Mouse (Mus musculus) neural tube, embryonic 12.5 days (tissue): ENCODE measurements around the gene Foxl1. TPM values are rescaled to one million over a fixed set of nuclear protein-coding genes. Genes with fewer than 3 reads are reported as not detected.

Experiments used
- ATAC-seq: fragments of 200-750 bp; cut with Nextera tagmentation; 2 replicates; pipeline ENCODE4 v1.8.0; 2017; ENCODE audit warnings: low read depth, mild to moderate bottlenecking, moderate TSS enrichment, moderate library complexity; ENCODE audit not compliant: low FRiP score
- H3K27ac ChIP-seq: fragments of 300-500 bp; sonication (generic); 2 replicates; pipeline ENCODE4 v1.5.1; 2016
- H3K27me3 ChIP-seq: fragments of 300-500 bp; sonication (generic); replicated peaks from 2 replicates; pipeline ENCODE4 v1.6.1; 2016; ENCODE audit warnings: mild to moderate bottlenecking
- H3K36me3 ChIP-seq: fragments of 300-500 bp; sonication (generic); 2 replicates; pipeline ENCODE4 v1.6.1; 2016; ENCODE audit warnings: mild to moderate bottlenecking
- H3K4me1 ChIP-seq: fragments of 300-500 bp; sonication (generic); 2 replicates; pipeline ENCODE4 v1.6.1; 2016
- H3K4me2 ChIP-seq: fragments of 300-500 bp; sonication (generic); replicated peaks from 2 replicates; pipeline ENCODE4 v1.6.1; 2016; ENCODE audit warnings: mild to moderate bottlenecking
- H3K4me3 ChIP-seq: fragments of 300-500 bp; sonication (generic); 2 replicates; pipeline ENCODE4 v1.5.1; 2016
- H3K9ac ChIP-seq: fragments of 300-500 bp; sonication (generic); 2 replicates; pipeline ENCODE4 v1.6.1; 2016; ENCODE audit warnings: mild to moderate bottlenecking
- H3K9me3 ChIP-seq: fragments of 300-500 bp; sonication (generic); 2 replicates; pipeline ENCODE4 v1.6.1; 2016; ENCODE audit warnings: mild to moderate bottlenecking
- WGBS: fragments of 180-500 bp; shearing (Covaris S2); methylation state at CpG from one replicate; pipeline ENCODE4 v1.1.7; 2016; 5-methylcytosine and 5-hydroxymethylcytosine counted together
- polyA plus RNA-seq: library from polyadenylated mRNA; unstranded; fragments of >200 nt; fragmentation: Nextera tagmentation; extraction: Ambion mirVana; gene quantifications from 2 replicates; pipeline ENCODE4 v1.2.1, GENCODE M21; 2016

Gene Foxl1
- 1.1 and 1.6 TPM in 2 replicates for polyA plus RNA-seq

- WGBS, result 1% methylated on average over 43 of the region's 43 CpGs
- Histone ChIP-seq H3K9me3 (0 out of 2 replicates have a peak, but pooled peaks cover 3% of the 10 kb centered on the region), H3K4me1 (peaks cover 17% of the 10 kb centered on the region), H3K9ac (peak within 1 kb of the TSS; percentile 26; the same call in 1 of the 2 replicates), H3K27ac (no peak within 1 kb of the TSS), H3K4me3 (peak within 1 kb of the TSS; percentile 8), H3K4me2 (peak within 1 kb of the TSS; percentile 46), H3K36me3 (no peaks in the 10 kb centered on the region), H3K27me3 (peaks cover 94% of the 10 kb centered on the region)
- ATAC-seq, result no peak
These were observed at the start of gene Foxl1 for GRCm38 (mm10) chr8:121127756-121128375. Foxl1 (plus strand) TSS chr8:121127940.

GRCm38 (mm10) chr8:121078721-121079120, 49.0 kb upstream of the Foxl1 start:
- no peak overlapping the region for H3K4me3 ChIP-seq
- 1% methylated on average over 14 of the region's 14 CpGs for WGBS
- no peaks in the 10 kb centered on the region for H3K36me3 ChIP-seq
- H3K9ac ChIP-seq, result no peak overlapping the region
- no peak overlapping the region for H3K4me2 ChIP-seq
- no peak for ATAC-seq
- peaks cover 13% of the 10 kb centered on the region for H3K4me1 ChIP-seq
- H3K9me3 ChIP-seq, result no peaks in the 10 kb centered on the region
- H3K27ac ChIP-seq, result no peak overlapping the region
- peaks cover 99% of the 10 kb centered on the region for H3K27me3 ChIP-seq

- H3K27ac ChIP-seq, result no peak overlapping the region
- H3K9ac ChIP-seq, result no peak overlapping the region
- no peak overlapping the region for H3K4me2 ChIP-seq
- ATAC-seq, result no peak
- peaks cover 99% of the 10 kb centered on the region for H3K27me3 ChIP-seq
- H3K4me1 ChIP-seq, result peaks cover 18% of the 10 kb centered on the region
- WGBS, result 1% methylated on average over 7 of the region's 7 CpGs
- H3K36me3 ChIP-seq, result no peaks in the 10 kb centered on the region
- H3K4me3 ChIP-seq, result no peak overlapping the region
- H3K9me3 ChIP-seq, result no peaks in the 10 kb centered on the region
These were observed 48.5 kb upstream of the Foxl1 start for GRCm38 (mm10) chr8:121079201-121079600.

- peaks cover 25% of the 10 kb centered on the region for H3K4me1 ChIP-seq
- H3K27me3 ChIP-seq, result peaks cover 99% of the 10 kb centered on the region
- no peak overlapping the region for H3K27ac ChIP-seq
- H3K9ac ChIP-seq, result no peak overlapping the region
- no peaks in the 10 kb centered on the region for H3K36me3 ChIP-seq
- no peak for ATAC-seq
- no peak overlapping the region for H3K4me2 ChIP-seq
- no peaks in the 10 kb centered on the region for H3K9me3 ChIP-seq
- H3K4me3 ChIP-seq, result no peak overlapping the region
- WGBS, result 3% methylated on average over 12 of the region's 12 CpGs
These were observed 47.8 kb upstream of the Foxl1 start for GRCm38 (mm10) chr8:121079944-121080343.

- no peaks in the 10 kb centered on the region for H3K36me3 ChIP-seq
- H3K27ac ChIP-seq, result no peak overlapping the region
- H3K9ac ChIP-seq, result no peak overlapping the region
- H3K27me3 ChIP-seq, result peaks cover 99% of the 10 kb centered on the region
- peaks cover 27% of the 10 kb centered on the region for H3K4me1 ChIP-seq
- WGBS, result under 1% methylated on average over 49 of the region's 49 CpGs
- no peaks in the 10 kb centered on the region for H3K9me3 ChIP-seq
- no peak overlapping the region for H3K4me3 ChIP-seq
- no peak for ATAC-seq
- no peak overlapping the region for H3K4me2 ChIP-seq
These were observed 47.2 kb upstream of the Foxl1 start for GRCm38 (mm10) chr8:121080361-121081090.

GRCm38 (mm10) chr8:121081398-121081797, 46.3 kb upstream of the Foxl1 start:
- peaks cover 27% of the 10 kb centered on the region for H3K4me1 ChIP-seq
- H3K9me3 ChIP-seq, result no peaks in the 10 kb centered on the region
- no peak overlapping the region for H3K4me2 ChIP-seq
- H3K9ac ChIP-seq, result no peak overlapping the region
- H3K4me3 ChIP-seq, result no peak overlapping the region
- ATAC-seq, result no peak
- H3K27ac ChIP-seq, result no peak overlapping the region
- H3K27me3 ChIP-seq, result peaks cover 99% of the 10 kb centered on the region
- WGBS, result 3% methylated on average over 7 of the region's 7 CpGs
- no peaks in the 10 kb centered on the region for H3K36me3 ChIP-seq

- Histone ChIP-seq H3K9ac (no peak overlapping the region), H3K27ac (no peak overlapping the region), H3K4me3 (0 out of 2 replicates have a peak overlapping the region, but pooled peaks have one; percentile 44), H3K9me3 (no peaks in the 10 kb centered on the region), H3K27me3 (peaks cover 99% of the 10 kb centered on the region), H3K4me1 (peaks cover 27% of the 10 kb centered on the region), H3K4me2 (peak overlapping the region; percentile 83), H3K36me3 (no peaks in the 10 kb centered on the region)
- WGBS, result under 1% methylated on average over 57 of the region's 57 CpGs
- ATAC-seq, result no peak
These were observed 45.3 kb upstream of the Foxl1 start for GRCm38 (mm10) chr8:121082218-121083092.

GRCm38 (mm10) chr8:121083093-121083935, 44.4 kb upstream of the Foxl1 start:
- H3K9ac ChIP-seq, result peak overlapping the region; percentile 38; the same call in 1 of the 2 replicates

GRCm38 (mm10) chr8:121083936-121084209, 43.9 kb upstream of the Foxl1 start:
- WGBS, result under 1% methylated on average over 14 of the region's 27 CpGs
- peak overlapping the region; percentile 44 for H3K4me3 ChIP-seq
- H3K36me3 ChIP-seq, result no peaks in the 10 kb centered on the region
- H3K27me3 ChIP-seq, result peaks cover 99% of the 10 kb centered on the region
- H3K9me3 ChIP-seq, result no peaks in the 10 kb centered on the region
- H3K4me1 ChIP-seq, result peaks cover 27% of the 10 kb centered on the region
- no peak for ATAC-seq
- H3K4me2 ChIP-seq, result peak overlapping the region; percentile 83
- no peak overlapping the region for H3K27ac ChIP-seq
- peak overlapping the region; percentile 38; the same call in 1 of the 2 replicates for H3K9ac ChIP-seq

More at GRCm38 (mm10) chr8:121083093-121083935, 44.4 kb upstream of the Foxl1 start:
- H3K27ac ChIP-seq, result no peak overlapping the region
- under 1% methylated on average over 89 of the region's 89 CpGs for WGBS
- no peak; the same call in 1 of the 2 replicates for ATAC-seq
- H3K27me3 ChIP-seq, result peaks cover 98% of the 10 kb centered on the region
- peak overlapping the region; percentile 83 for H3K4me2 ChIP-seq
- peaks cover 27% of the 10 kb centered on the region for H3K4me1 ChIP-seq
- H3K4me3 ChIP-seq, result peak overlapping the region; percentile 44
- no peaks in the 10 kb centered on the region for H3K9me3 ChIP-seq
- no peaks in the 10 kb centered on the region for H3K36me3 ChIP-seq

- Histone ChIP-seq H3K9me3 (no peaks in the 10 kb centered on the region), H3K4me2 (peak within 1 kb of the TSS; percentile 83), H3K4me1 (peaks cover 27% of the 10 kb centered on the region), H3K27ac (no peak within 1 kb of the TSS), H3K9ac (peak within 1 kb of the TSS; percentile 38; the same call in 1 of the 2 replicates), H3K27me3 (peaks cover 99% of the 10 kb centered on the region), H3K4me3 (peak within 1 kb of the TSS; percentile 44), H3K36me3 (no peaks in the 10 kb centered on the region)
- ATAC-seq, result no peak
- WGBS, result under 1% methylated on average over 63 of the region's 83 CpGs
These were observed 43.4 kb upstream of the Foxl1 start, which contains the start of gene Foxf1 for GRCm38 (mm10) chr8:121084210-121084951. Foxf1 (plus strand) TSS chr8:121084386.

- no peak for ATAC-seq
- Histone ChIP-seq H3K36me3 (no peaks in the 10 kb centered on the region), H3K9me3 (no peaks in the 10 kb centered on the region), H3K27ac (no peak overlapping the region), H3K27me3 (peaks cover 99% of the 10 kb centered on the region), H3K4me1 (peaks cover 27% of the 10 kb centered on the region), H3K9ac (peak overlapping the region; percentile 38; the same call in 1 of the 2 replicates), H3K4me3 (peak overlapping the region; percentile 44), H3K4me2 (peak overlapping the region; percentile 83)
- WGBS, result under 1% methylated on average over 30 of the region's 30 CpGs
These were observed 42.7 kb upstream of the Foxl1 start for GRCm38 (mm10) chr8:121085011-121085410.
